Mouse (Mus musculus) spleen, adult 2 months (tissue): ENCODE measurements at regions not wholly inside any gene's neighbourhood (a gene's known extent, or its start where the extent isn't known, plus 50 kb on each side); places are given as distances from the start of the nearest gene placed in this dataset.

Experiments used
- CTCF ChIP-seq: fragments of 200-500 bp; IDR thresholded peaks from 2 replicates; pipeline ENCODE4 v1.5.1; 2011; ENCODE audit warnings: mild to moderate bottlenecking, inconsistent platforms; ENCODE audit not compliant: insufficient read depth, insufficient read length, insufficient replicate concordance; ENCODE audit errors: extremely low read depth
- POLR2A ChIP-seq: fragments of 200-500 bp; IDR thresholded peaks from 2 replicates; pipeline ENCODE4 v1.6.1; 2011; ENCODE audit warnings: low read depth, low read length, inconsistent platforms

DNA sequence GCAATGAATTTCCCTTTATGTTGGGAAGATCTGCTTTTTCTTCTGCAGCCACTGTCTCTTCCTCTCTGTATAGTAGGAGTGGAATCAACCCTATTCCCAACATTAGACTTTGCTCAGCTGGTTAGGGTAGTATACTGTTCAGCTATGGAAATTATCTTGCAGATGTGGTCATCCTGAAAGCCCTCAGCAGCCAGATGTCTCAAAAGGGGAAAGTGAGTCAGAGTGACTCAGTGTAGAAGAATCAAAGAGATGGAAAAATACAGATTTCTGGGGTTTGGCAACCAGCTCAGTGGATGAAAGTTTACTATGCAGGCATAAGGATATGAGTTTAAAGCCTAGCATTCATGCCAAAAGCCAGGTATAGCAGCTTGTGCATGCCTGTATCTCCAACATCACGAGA, 300.9 kb upstream of the Nmur2 start:
- TF ChIP-seq POLR2A (no peak), CTCF (no peak)
